Mouse (Mus musculus): ENCODE data around the gene Olfr799.

Gene Olfr799

GRCm38 (mm10) chr10:129637184-129637583 is at the start of gene Olfr799:
Gene Olfr799 (plus strand): TSS chr10:129637484.
- no peak for DNase-seq (ENCODE audit: low read depth, low spot score)

DNA sequence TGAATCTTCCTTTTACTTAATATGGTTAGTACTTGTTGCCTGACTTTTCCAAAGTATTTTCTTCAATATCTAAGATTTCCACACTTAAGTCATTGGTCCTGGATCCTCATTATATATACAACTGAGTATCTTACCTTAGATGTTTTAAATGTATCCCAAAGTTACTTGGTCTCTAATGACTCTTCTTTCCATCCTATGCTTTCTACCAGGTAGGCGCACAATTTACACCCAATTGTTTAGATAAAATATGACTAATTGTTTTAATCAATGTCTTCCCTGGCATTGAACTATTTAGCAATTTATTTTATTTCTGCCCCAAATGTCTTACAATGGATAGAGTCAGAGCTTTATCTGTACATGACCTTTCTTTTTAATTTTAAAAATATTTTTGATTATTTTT is 24.8 kb upstream of the Olfr799 start, which contains the start of gene Olfr796:
Gene Olfr796, minus strand, starts transcription at position 101 of the 400 bp plus-strand sequence.
- no peak for DNase-seq (ENCODE audit: low read depth, low spot score)

GRCm38 (mm10) chr10:129621724-129622123 is 15.6 kb upstream of the Olfr799 start:
- DNase-seq (ENCODE audit: low read depth, low spot score) = no peak

- DNase-seq (ENCODE audit: low read depth, low spot score) = no peak
Observed at GRCm38 (mm10) chr10:129623251-129623650, 14.0 kb upstream of the Olfr799 start.

GRCm38 (mm10) chr10:129627834-129628233 is 9.4 kb upstream of the Olfr799 start, which contains the start of gene Olfr798:
Gene Olfr798 (minus strand): TSS chr10:129627934.
- no peak for DNase-seq (ENCODE audit: low read depth, low spot score)

DNA sequence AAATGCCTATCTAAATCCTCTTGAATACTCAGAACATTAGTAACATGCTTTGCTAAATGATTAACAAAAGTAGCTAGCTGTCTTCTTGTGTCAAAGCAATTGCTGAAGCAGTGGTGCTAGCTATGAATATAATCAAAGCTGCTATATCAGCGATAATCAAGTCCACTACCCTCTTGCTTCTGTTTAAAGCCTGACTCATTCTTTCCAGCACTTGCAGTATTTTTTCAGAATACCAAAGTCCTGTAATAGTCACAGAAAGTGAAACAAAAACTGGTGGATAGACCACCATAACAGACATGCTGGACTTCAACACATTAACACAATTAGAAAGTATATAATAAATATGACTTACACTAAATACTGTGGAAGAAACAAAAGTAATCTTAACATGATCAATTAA is 14.5 kb downstream of the Olfr799 start:
- no peak for DNase-seq (ENCODE audit: low read depth, low spot score)

- DNase-seq (ENCODE audit: low read depth, low spot score) = no peak
Observed at GRCm38 (mm10) chr10:129657394-129657793, 20.1 kb downstream of the Olfr799 start, which contains the start of gene Olfr800. Gene Olfr800 (plus strand): TSS chr10:129657694.

DNA sequence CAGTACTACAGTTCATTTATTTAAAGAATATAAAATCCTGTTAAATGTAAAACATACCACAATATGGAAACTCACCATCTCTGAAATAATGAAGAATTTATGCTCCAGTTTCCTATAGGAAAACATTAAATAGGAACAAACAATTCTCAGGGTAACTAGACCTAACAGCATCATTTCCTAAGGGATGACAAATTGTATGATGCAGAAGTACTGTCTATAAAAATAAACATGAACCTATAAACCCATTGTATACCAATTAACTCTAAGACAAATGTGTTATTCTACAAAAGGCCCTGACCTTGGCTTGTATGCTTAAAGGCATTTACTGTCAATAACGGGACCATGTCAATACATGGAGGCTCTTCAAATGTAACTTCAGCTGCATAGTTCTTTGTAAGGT is 36.5 kb downstream of the Olfr799 start, which contains the start of gene Olfr801:
Gene Olfr801, minus strand, starts transcription at position 101 of the 400 bp plus-strand sequence.
- DNase-seq (ENCODE audit: low read depth, low spot score) = no peak

DNA sequence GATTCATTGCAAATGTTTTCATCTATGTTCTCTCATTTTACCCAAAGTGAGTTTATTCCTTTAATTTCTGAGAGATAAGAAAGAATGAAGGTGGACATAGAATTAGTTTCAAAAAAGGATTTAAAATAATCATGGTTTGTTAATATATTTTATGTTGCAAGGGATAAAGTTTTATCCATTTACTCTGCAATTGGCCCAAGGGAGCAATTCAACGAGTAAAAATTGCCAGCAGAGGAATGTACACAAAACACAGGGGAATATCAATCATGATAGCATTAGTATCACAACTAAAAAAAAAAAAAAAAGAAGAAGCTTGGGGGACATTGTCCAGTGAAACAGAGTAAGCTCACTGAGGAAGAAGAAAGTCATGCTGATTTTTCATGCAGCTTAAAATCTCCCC is 50.8 kb downstream of the Olfr799 start, which contains the start of gene Olfr802:
Gene Olfr802, minus strand, starts transcription at position 101 of the 400 bp plus-strand sequence.
- DNase-seq (ENCODE audit: low read depth, low spot score) = no peak

DNA sequence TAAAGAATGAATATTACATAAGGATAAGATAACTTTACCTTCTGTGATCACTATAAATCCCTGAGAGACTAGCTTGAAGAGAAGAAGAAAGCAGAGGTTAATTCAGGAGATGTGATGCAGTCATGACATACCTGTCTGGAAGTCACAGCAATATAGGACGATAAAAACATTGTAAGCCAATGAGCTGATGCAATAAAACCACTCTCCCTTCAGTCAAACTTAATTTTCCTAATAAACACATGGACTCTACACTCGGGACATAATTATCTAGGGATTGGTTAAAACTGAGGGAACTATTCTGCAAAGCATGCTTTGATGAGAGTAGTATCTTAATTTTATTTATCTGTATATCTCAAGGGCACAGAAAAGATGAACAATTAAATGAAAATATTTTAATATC is 56.9 kb downstream of the Olfr799 start, which contains the start of gene Olfr803:
Gene Olfr803, minus strand, starts transcription at position 101 of the 400 bp plus-strand sequence.
- no peak for DNase-seq (ENCODE audit: low read depth, low spot score)
